Mouse (Mus musculus) ovary, adult 18-20 months (tissue): ENCODE data around the gene Mrpl36.

Experiments used
- DNase-seq: peaks from one replicate; pipeline ENCODE4 v3.0.0; 2022; ENCODE audit warnings: low spot score, mixed read lengths

Mrpl36 gene

DNA sequence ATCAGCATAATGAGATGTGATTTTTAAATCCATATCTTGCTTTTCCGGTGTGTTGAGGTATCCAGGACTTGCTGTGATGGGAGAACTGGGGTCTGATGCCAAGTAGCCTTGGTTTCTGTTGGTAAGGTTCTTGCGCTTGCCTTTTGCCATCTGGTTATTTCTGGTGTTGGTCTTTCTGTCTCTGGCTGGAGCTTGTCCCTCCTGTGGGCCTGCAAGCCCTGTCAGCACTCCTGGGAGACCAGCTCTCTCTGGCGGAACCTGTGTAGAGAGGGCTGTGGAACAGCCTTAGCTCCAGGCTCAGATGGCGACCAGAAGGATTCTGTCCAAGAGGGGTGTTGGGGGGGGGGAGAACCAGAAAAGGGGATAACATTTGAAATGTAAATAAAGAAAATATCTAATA is 18.4 kb downstream of the Mrpl36 start:
- DNase-seq, result no peak

DNA sequence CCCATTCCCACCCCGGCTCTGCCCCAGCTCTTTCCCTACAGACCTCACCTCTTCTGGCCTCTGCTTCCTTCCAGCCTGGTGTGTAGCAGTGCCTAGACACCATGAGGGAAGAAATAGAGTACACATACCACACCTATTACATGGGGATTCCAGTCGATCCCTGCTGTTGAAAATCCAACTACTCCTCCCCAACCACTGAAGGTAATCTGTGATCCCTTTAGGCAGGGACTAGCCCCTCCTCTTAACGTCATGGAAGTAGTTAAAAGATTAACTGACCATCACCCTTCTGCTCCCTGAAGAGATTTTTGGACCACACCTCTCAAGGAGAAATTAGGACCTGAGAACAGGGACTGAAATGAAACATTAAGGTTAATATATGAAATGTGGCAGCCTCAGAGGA is 18.9 kb downstream of the Mrpl36 start:
- DNase-seq, result no peak

DNA sequence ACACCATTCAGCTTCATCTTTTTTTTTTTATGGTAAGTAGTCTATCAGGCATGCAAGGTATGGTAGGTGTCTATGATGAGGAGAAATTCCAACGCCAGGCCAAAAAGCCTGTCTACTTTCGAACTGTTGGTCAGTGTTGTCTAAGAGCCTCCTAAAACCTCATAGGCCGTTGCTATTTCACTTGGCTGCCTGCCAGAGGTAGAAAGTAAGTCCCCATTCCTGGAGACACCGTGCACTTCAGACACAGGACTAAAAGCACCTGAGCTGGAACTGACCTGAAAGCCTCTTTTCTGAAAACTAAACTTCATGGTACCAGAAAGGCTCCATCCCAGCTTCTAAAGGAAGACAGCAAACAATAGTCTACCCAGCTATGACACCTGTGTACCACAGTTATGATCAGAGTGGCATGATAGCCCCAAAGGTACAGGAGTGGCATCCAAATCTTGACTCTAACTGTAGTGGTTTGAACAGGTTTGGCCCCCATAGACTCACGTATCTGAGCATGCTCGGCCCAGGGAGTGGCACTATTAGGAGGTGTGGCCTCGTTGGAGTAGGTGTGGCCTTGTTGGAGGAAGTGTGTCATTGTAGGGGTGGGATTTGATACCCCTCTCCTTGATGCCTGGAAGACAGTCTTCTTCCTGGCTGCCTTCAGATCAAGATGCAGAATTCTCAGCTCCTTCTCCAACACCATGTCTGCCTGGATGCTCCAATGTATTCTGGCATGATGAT is 19.8 kb downstream of the Mrpl36 start:
- no peak for DNase-seq

DNA sequence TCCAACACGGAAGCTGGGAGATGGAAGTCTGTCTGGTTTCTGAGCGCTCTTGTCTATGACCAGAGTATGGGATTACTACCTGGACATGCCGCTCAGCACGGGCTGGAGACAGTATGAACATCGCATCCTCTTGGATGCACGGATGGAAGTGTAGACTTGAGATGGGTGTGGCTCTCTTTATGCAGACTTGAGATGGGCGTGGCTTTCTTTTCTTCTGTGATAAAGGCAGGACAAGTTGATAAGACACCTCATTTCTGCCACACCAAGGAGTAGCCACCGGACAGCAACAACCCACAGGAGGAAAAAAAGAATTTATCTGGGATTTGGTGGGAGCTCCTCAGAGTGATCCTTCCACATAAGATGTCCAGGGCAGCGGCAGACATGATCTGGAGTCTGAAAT is 22.4 kb downstream of the Mrpl36 start:
- no peak for DNase-seq

DNA sequence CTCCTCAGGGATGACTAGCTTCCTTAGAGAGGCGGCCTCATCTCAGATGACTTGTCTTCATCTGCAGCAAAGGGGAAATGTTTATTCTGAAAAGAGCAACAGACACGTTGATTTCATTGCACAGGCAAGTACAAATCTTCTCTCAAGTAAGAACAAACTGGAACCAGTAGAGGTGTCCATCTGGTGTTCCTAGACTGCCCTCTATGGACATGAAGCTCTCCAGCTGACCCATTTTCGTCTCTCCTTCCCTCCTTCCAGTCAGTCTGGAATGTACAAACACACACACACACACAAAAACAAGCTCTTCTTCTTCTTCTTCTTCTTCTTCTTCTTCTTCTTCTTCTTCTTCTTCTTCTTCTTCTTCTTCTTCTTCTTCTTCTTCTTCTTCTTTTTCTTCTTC is 23.6 kb downstream of the Mrpl36 start:
- DNase-seq, result no peak

DNA sequence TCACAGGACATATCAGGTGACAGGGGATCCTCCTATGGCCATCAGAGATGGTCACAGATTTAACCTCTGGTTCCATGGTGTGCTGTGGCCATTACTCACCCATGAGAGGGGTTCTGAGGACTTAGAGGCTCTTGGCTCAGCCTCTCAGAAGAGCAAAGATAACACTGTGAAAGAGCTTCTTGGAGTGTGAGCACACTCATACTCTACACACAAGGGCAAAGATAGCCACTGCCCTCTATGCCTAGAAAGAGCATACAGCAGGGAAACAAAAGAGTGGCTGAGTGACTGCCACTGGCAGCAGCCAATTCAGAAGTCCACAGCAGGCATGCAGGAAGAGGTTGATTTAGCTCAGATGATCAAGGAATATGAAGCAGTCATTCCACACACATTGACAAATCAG is 24.2 kb downstream of the Mrpl36 start:
- no peak for DNase-seq

DNA sequence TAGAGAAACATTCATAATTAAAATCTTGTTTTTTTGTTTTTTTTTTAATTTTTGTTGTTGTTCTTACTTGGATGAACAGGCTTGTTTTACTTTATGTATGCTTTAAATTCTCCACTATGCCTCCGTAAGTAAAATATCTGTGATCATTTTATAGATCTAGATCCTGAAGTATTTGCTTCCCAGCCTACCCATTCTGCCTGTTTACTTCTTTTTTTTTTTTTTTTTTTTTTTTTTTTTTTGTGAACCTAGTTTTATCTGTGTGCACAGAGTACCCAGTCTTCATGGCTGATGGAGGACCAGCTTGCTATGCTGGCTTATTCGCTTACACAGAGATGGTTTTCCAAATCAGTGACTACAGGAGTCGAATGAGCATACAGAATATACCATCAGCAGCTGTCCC is 28.8 kb downstream of the Mrpl36 start:
- DNase-seq, result no peak

- DNase-seq, result no peak
Observed at GRCm38 (mm10) chr13:73373367-73373766, 45.1 kb downstream of the Mrpl36 start.

DNA sequence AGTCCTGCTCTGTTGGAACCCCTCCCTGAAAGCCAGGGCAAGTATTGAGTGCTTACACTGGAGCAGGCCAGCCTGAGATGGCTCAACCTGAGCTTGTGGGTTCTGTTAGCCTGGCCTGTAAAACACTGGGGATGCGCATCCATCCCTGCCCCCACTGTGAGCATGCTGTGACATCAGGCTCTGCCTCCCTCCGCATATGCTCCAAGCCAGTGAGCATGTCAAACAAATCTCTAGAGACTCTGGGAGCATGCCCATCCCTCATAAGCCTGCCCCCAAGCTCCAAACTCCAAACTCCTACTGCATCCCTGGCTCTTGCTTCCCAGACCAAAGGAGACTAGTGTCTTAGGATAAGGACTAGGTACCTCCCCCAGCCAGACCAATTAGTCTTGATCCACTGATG is 46.3 kb downstream of the Mrpl36 start:
- no peak for DNase-seq

DNA sequence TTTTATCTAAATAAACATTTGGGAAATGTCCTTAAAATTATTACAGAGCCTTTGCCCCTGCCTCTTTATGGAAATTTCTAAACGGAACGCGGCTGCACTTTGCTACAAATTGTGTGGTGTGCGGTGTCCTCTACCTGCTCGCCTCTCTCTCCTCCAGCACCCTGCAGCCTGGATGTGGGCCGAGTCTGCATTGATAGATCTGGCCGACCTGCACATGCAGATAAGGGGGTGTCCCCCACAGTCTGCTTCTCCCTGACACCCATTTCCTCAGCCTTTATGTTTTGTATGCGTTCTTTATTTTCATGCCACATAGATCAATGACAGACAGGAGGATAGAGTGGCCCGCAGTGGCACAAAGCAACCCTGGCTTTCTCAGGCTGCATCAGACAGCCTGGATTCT is 49.3 kb downstream of the Mrpl36 start:
- DNase-seq, result no peak
